ENCODE assay signal across 19 mouse cellular contexts in the genomic region with DNA sequence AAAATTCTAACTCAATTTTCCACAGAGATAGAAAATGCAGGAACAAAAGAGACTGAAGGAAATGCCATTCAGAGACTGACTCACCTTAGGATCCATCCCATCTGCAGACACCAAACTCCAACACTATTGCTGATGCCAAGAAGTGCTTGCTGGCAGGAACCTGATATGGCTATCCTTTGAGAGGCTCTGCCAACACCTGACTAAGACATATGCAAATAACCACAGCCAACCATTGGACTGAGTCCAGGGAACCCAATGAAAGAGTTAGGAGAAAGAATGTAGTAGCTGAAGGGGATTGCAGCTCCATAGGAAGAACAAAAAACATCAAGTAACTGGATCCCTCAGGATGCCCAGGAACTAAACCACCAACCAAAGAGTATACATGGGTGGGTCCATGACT. TPM values are rescaled to one million over a fixed set of nuclear protein-coding genes. Genes with fewer than 3 reads are reported as not detected.
DNase-seq lines count a peak whose midpoint lies in the region; ATAC-seq and TF ChIP-seq lines count a peak whose summit lies in the region.
"Had no signal": no experiment of that assay in that cellular context is flagged by ENCODE, and none has a peak within 500 bp of the region (broad histone marks: within the 10 kb centered on the region; RNA-seq: fewer than 3 reads in every experiment).

No protein-coding gene starts in this region.

- no peaks in the 10 kb centered on the region for H3K9me3 ChIP-seq in embryonic facial prominence, embryonic 14.5 days (ENCODE audit: control insufficient read depth, low read length)
- H3K9me3 ChIP-seq in embryonic facial prominence, embryonic 10.5 days: no peaks in the 10 kb centered on the region
- H3K9me3 ChIP-seq in hindbrain, postnatal 0 days (ENCODE audit: low read length): no peaks in the 10 kb centered on the region
- H3K9me3 ChIP-seq in hindbrain, embryonic 10.5 days: no peaks in the 10 kb centered on the region
- H3K9me3 ChIP-seq: heart, embryonic 12.5 days; hindbrain, embryonic 13.5 days had no signal

- peak; percentile 61 for DNase-seq in embryonic facial prominence, embryonic 14.5 days (ENCODE audit: low spot score)
- no peak for DNase-seq in embryonic facial prominence, embryonic 10.5 days (ENCODE audit: low spot score)
- DNase-seq in hindbrain, postnatal 0 days (ENCODE audit: low spot score): peak; percentile 28
- no peak for DNase-seq in hindbrain, embryonic 10.5 days (ENCODE audit: low spot score)
- peak; percentile 20 for DNase-seq in NIH3T3 (ENCODE audit: low read depth)
- DNase-seq in cerebellum, adult 9-11 months: peak; percentile 89
- no peak for DNase-seq in ovary, postnatal 10 days (ENCODE audit: low spot score)
- DNase-seq in thymus, adult 18-20 months: no peak
- DNase-seq: embryo, embryonic 11 days; gastrocnemius, postnatal 36 days; kidney, adult 8-10 months; kidney, postnatal 4 days; liver; lung, adult 2 months; spleen, adult 18-20 months; thymus, postnatal 25 days had no signal

- H3K4me3 ChIP-seq in embryonic facial prominence, embryonic 14.5 days (ENCODE audit: low read depth, low read length): no peak overlapping the region
- H3K4me3 ChIP-seq in embryonic facial prominence, embryonic 10.5 days: no peak overlapping the region
- H3K4me3 ChIP-seq in hindbrain, postnatal 0 days (ENCODE audit: low read length): no peak overlapping the region
- no peak overlapping the region for H3K4me3 ChIP-seq in hindbrain, embryonic 10.5 days
- H3K4me3 ChIP-seq: heart, embryonic 12.5 days; hindbrain, embryonic 13.5 days had no signal

- no peaks in the 10 kb centered on the region for H3K27me3 ChIP-seq in embryonic facial prominence, embryonic 14.5 days (replicated peaks; ENCODE audit: control insufficient read depth, insufficient read depth, low read length)
- H3K27me3 ChIP-seq in embryonic facial prominence, embryonic 10.5 days (replicated peaks; ENCODE audit: low read depth, poor library complexity, severe bottlenecking): no peaks in the 10 kb centered on the region
- no peaks in the 10 kb centered on the region for H3K27me3 ChIP-seq in hindbrain, postnatal 0 days (ENCODE audit: insufficient read depth, low read length)
- no peaks in the 10 kb centered on the region for H3K27me3 ChIP-seq in hindbrain, embryonic 10.5 days (ENCODE audit: insufficient read depth, poor library complexity, severe bottlenecking)
- H3K27me3 ChIP-seq: heart, embryonic 12.5 days; hindbrain, embryonic 13.5 days had no signal

- no peak overlapping the region for H3K4me2 ChIP-seq in embryonic facial prominence, embryonic 14.5 days (ENCODE audit: low read depth, low read length)
- H3K4me2 ChIP-seq in hindbrain, postnatal 0 days (ENCODE audit: low read depth, low read length): no peak overlapping the region
- H3K4me2 ChIP-seq: heart, embryonic 12.5 days; hindbrain, embryonic 13.5 days had no signal

- no peak for TF ChIP-seq CTCF in hindbrain, postnatal 0 days (IDR thresholded peaks at IDR 0.05; ENCODE audit: low read depth)

- H3K36me3 ChIP-seq in embryonic facial prominence, embryonic 14.5 days (ENCODE audit: control insufficient read depth, insufficient read depth, low read length): no peaks in the 10 kb centered on the region
- no peaks in the 10 kb centered on the region for H3K36me3 ChIP-seq in embryonic facial prominence, embryonic 10.5 days (replicated peaks)
- no peaks in the 10 kb centered on the region for H3K36me3 ChIP-seq in hindbrain, postnatal 0 days (ENCODE audit: insufficient read depth, low read length)
- H3K36me3 ChIP-seq in hindbrain, embryonic 10.5 days: no peaks in the 10 kb centered on the region
- H3K36me3 ChIP-seq: heart, embryonic 12.5 days; hindbrain, embryonic 13.5 days had no signal

- H3K9ac ChIP-seq in embryonic facial prominence, embryonic 14.5 days (ENCODE audit: low read depth, low read length): no peak overlapping the region
- no peak overlapping the region for H3K9ac ChIP-seq in hindbrain, postnatal 0 days (replicated peaks; ENCODE audit: low read length)
- H3K9ac ChIP-seq: heart, embryonic 12.5 days; hindbrain, embryonic 13.5 days had no signal

- no peak overlapping the region for H3K27ac ChIP-seq in embryonic facial prominence, embryonic 14.5 days (replicated peaks; ENCODE audit: low read depth, low read length)
- no peak overlapping the region for H3K27ac ChIP-seq in embryonic facial prominence, embryonic 10.5 days (replicated peaks)
- H3K27ac ChIP-seq in hindbrain, postnatal 0 days: no peak overlapping the region
- no peak overlapping the region for H3K27ac ChIP-seq in hindbrain, embryonic 10.5 days
- H3K27ac ChIP-seq: hindbrain, embryonic 13.5 days had no signal

- no peaks in the 10 kb centered on the region for H3K4me1 ChIP-seq in embryonic facial prominence, embryonic 14.5 days (ENCODE audit: control insufficient read depth, insufficient read depth, low read length)
- no peaks in the 10 kb centered on the region for H3K4me1 ChIP-seq in embryonic facial prominence, embryonic 10.5 days
- H3K4me1 ChIP-seq in hindbrain, postnatal 0 days (ENCODE audit: insufficient read depth, low read length): no peaks in the 10 kb centered on the region
- H3K4me1 ChIP-seq in hindbrain, embryonic 10.5 days (replicated peaks): no peaks in the 10 kb centered on the region
- H3K4me1 ChIP-seq: heart, embryonic 12.5 days; hindbrain, embryonic 13.5 days had no signal

- peak; percentile 82 for ATAC-seq in embryonic facial prominence, embryonic 14.5 days (ENCODE audit: low read depth)
- ATAC-seq in hindbrain, postnatal 0 days: no peak

RNA-seq across cellular contexts. Expression of gene Ano3, which starts 21.6 kb away (rescaled TPM):
- polyA plus RNA-seq in embryonic facial prominence, embryonic 14.5 days (2014; fragmentation: Nextera tagmentation; extraction: Ambion mirVana): 0.78 and 0.81 TPM in 2 replicates
- polyA plus RNA-seq in embryonic facial prominence, embryonic 10.5 days (2016; fragmentation: Nextera tagmentation; extraction: Ambion mirVana): 0.86 and 0.89 TPM in 2 replicates
- 1.4 and 2.6 TPM in 2 replicates for total RNA-seq in hindbrain, postnatal 0 days (2014; rRNA removed)
- 0.89 and 1.2 TPM in 2 replicates for polyA plus RNA-seq in hindbrain, postnatal 0 days (2015; fragmentation: Nextera tagmentation; extraction: Ambion mirVana)
- 1.3 and 1.7 TPM in 2 replicates for polyA plus RNA-seq in hindbrain, embryonic 10.5 days (2016; fragmentation: Nextera tagmentation; extraction: Ambion mirVana)
- total RNA-seq: gastrocnemius, postnatal 36 days; megakaryocyte progenitor cell, adult 5-6 weeks had no signal

Comparison
In these comparisons a context has a peak if more than half of its experiments do, and no peak if none do; other contexts are left out.
1. DNase-seq: peak in embryonic facial prominence, embryonic 14.5 days (single experiment), hindbrain, postnatal 0 days (single experiment), NIH3T3 (single experiment) and cerebellum, adult 9-11 months (single experiment); none in embryonic facial prominence, embryonic 10.5 days (single experiment), hindbrain, embryonic 10.5 days (single experiment), ovary, postnatal 10 days (single experiment) and thymus, adult 18-20 months (0 of 2).